Mouse (Mus musculus) olfactory bulb, adult 2 months (tissue): ENCODE measurements around the gene Acsm1.

Source experiments
- CTCF ChIP-seq: fragments of 200-500 bp; IDR thresholded peaks from 2 replicates; pipeline ENCODE4 v1.5.1; 2012; ENCODE audit warnings: low read depth, mild to moderate bottlenecking, low read length, moderate library complexity; ENCODE audit not compliant: insufficient read depth
- POLR2A ChIP-seq: fragments of 200-500 bp; IDR thresholded peaks from 2 replicates; pipeline ENCODE4 v1.6.1; 2012; ENCODE audit warnings: mild to moderate bottlenecking, low read depth, low read length, moderate library complexity; ENCODE audit not compliant: insufficient read depth

DNA sequence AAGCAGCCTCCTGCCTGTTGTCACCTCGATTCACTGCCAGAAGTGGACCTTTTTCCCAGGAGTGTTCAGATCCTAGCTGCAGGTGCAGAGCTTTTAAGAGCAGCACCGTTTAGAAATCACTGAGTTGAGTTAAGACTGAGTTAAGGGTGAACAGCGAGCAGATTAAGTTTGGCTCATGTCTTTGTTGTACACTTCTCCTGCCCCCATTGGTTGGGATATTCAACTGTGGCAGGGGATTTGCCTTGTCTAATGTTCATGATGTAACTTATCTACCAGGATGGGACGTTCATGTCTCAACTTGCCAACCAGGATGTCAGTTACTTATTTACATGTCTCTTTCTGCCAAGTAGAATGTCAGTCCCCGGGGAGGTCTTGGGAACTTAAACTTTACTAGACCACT, 35.5 kb downstream of the Acsm1 start:
- TF ChIP-seq POLR2A (no peak), CTCF (no peak)
